Mouse (Mus musculus) R1 (cell line): ENCODE data around the gene Bach2.
A peak's percentile ranks its signal among the peaks of the same experiment; 100 is the strongest.

ENCODE experiments used
- DNase-seq: peaks from one replicate; pipeline ENCODE4 v3.0.0-alpha.2; 2018; ENCODE audit warnings: low read depth, low spot score

Bach2 gene

GRCm38 (mm10) chr4:32249748-32250332 is 11.2 kb downstream of the Bach2 start:
- no peak for DNase-seq

- DNase-seq = no peak
These were observed 11.9 kb downstream of the Bach2 start for GRCm38 (mm10) chr4:32250333-32251004.

- peak; percentile 37 for DNase-seq
These were observed 12.4 kb downstream of the Bach2 start for GRCm38 (mm10) chr4:32251005-32251365.

GRCm38 (mm10) chr4:32251946-32252672 is 13.5 kb downstream of the Bach2 start:
- DNase-seq = no peak

GRCm38 (mm10) chr4:32257686-32258085 is 19.1 kb downstream of the Bach2 start:
- DNase-seq = no peak

- DNase-seq = no peak
These were observed 19.5 kb downstream of the Bach2 start for GRCm38 (mm10) chr4:32258093-32258492.

GRCm38 (mm10) chr4:32258596-32258995 is 20.0 kb downstream of the Bach2 start:
- DNase-seq = no peak

- no peak for DNase-seq
These were observed 22.3 kb downstream of the Bach2 start for GRCm38 (mm10) chr4:32260909-32261308.

GRCm38 (mm10) chr4:32262825-32263684 is 24.5 kb downstream of the Bach2 start:
- no peak for DNase-seq

- DNase-seq = no peak
These were observed 25.1 kb downstream of the Bach2 start for GRCm38 (mm10) chr4:32263685-32264038.

GRCm38 (mm10) chr4:32264892-32265291 is 26.3 kb downstream of the Bach2 start:
- DNase-seq = no peak

- DNase-seq = no peak
These were observed 28.1 kb downstream of the Bach2 start for GRCm38 (mm10) chr4:32266731-32267130.

GRCm38 (mm10) chr4:32268042-32268441 is 29.4 kb downstream of the Bach2 start:
- DNase-seq = no peak

- no peak for DNase-seq
These were observed 33.8 kb downstream of the Bach2 start for GRCm38 (mm10) chr4:32272398-32272797.

GRCm38 (mm10) chr4:32274776-32275294 is 36.2 kb downstream of the Bach2 start:
- DNase-seq = no peak

- no peak for DNase-seq
These were observed 41.2 kb downstream of the Bach2 start for GRCm38 (mm10) chr4:32279842-32280241.

- DNase-seq = no peak
These were observed 41.8 kb downstream of the Bach2 start for GRCm38 (mm10) chr4:32280401-32280800.

GRCm38 (mm10) chr4:32281306-32281705 is 42.7 kb downstream of the Bach2 start:
- no peak for DNase-seq

GRCm38 (mm10) chr4:32286405-32286804 is 47.8 kb downstream of the Bach2 start:
- DNase-seq = no peak

GRCm38 (mm10) chr4:32288036-32288860 is 49.6 kb downstream of the Bach2 start:
- DNase-seq = no peak

- DNase-seq = no peak
These were observed 51.2 kb downstream of the Bach2 start for GRCm38 (mm10) chr4:32289845-32290244.
